Comparison of ENCODE assay signal across 19 mouse cellular contexts in the genomic region with DNA sequence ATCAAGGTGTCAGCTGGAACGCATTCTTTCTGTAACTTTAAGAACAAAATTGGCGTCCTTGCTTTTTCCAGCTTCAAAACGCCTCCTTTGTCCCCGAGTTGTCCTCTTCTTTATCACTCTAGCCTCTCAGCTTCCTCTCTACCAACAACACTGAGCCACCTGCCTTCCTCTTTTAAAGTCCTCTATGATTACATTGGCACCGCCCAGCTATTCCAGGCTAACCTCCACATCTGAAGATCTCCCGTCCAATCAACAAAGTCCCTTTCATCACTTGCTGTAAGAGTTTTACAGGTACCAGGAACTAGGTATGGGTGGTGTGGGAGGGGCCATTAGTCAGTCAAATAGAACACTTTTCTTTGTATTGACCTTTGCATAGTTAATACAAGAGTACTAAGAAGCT. TPM values are rescaled to one million over a fixed set of nuclear protein-coding genes. Genes with fewer than 3 reads are reported as not detected.
DNase-seq lines count a peak whose midpoint lies in the region; ATAC-seq and TF ChIP-seq lines count a peak whose summit lies in the region.
"Had no signal": no experiment of that assay in that cellular context is flagged by ENCODE, and none has a peak within 500 bp of the region (broad histone marks: within the 10 kb centered on the region; RNA-seq: fewer than 3 reads in every experiment).

No protein-coding gene starts in this region.

- no peak for TF ChIP-seq CTCF in thymus, adult 2 months (IDR thresholded peaks at IDR 0.05; ENCODE audit: borderline replicate concordance, control insufficient read depth, extremely low read depth, insufficient read depth, low read length, poor library complexity)

- H3K9ac ChIP-seq in intestine, embryonic 16.5 days (ENCODE audit: low read depth, low read length): no peak overlapping the region
- H3K9ac ChIP-seq: forebrain, embryonic 13.5 days; hindbrain, embryonic 13.5 days; lung, embryonic 15.5 days had no signal

- H3K4me1 ChIP-seq in heart, embryonic 10.5 days: peaks cover 30% of the 10 kb centered on the region
- peaks cover 4% of the 10 kb centered on the region; the same call in 1 of the 2 replicates for H3K4me1 ChIP-seq in intestine, embryonic 16.5 days (ENCODE audit: control insufficient read depth, insufficient read depth, low read length)
- peaks cover 2% of the 10 kb centered on the region for H3K4me1 ChIP-seq in thymus, adult 2 months (replicated peaks; ENCODE audit: control insufficient read depth, insufficient read depth, low read length)
- H3K4me1 ChIP-seq: hindbrain, embryonic 13.5 days; lung, embryonic 15.5 days; midbrain, embryonic 10.5 days had no signal

- H3K9me3 ChIP-seq in heart, embryonic 10.5 days: no peaks in the 10 kb centered on the region
- H3K9me3 ChIP-seq in intestine, embryonic 16.5 days (ENCODE audit: control insufficient read depth, low read length): no peaks in the 10 kb centered on the region
- H3K9me3 ChIP-seq: forebrain, embryonic 13.5 days; hindbrain, embryonic 13.5 days; limb, embryonic 10.5 days; lung, embryonic 15.5 days; midbrain, embryonic 10.5 days had no signal

- ATAC-seq in intestine, embryonic 16.5 days: peak; percentile 87
- ATAC-seq in megakaryocyte, adult 5-6 weeks (ENCODE audit: poor library complexity, severe bottlenecking): peak; percentile 33; the same call in 1 of the 2 replicates
- no peak for ATAC-seq in erythroblast, adult 5-6 weeks (replicated peaks; ENCODE audit: low FRiP score, poor library complexity, severe bottlenecking)
- ATAC-seq: forebrain, embryonic 13.5 days had no signal

- H3K4me2 ChIP-seq in intestine, embryonic 16.5 days (ENCODE audit: low read depth, low read length): peak overlapping the region; percentile 11; the same call in 1 of the 2 replicates
- H3K4me2 ChIP-seq: forebrain, embryonic 13.5 days; hindbrain, embryonic 13.5 days; lung, embryonic 15.5 days had no signal

- DNase-seq in heart, embryonic 10.5 days (ENCODE audit: low spot score): no peak
- no peak for DNase-seq in heart, postnatal 14 days
- peak; percentile 23 for DNase-seq in ES-CJ7 (ENCODE audit: low read depth, low spot score)
- DNase-seq in T-cell, adult 2 months (ENCODE audit: low spot score): no peak
- no peak for DNase-seq in thymus, adult 2 months
- DNase-seq: adrenal gland, adult 8-10 months; embryo, embryonic 11 days; kidney, adult 18-20 months; kidney, postnatal 36 days; right cerebral cortex, postnatal 4 days; thymus, postnatal 25 days had no signal

- no peak for TF ChIP-seq POLR2A in thymus, adult 2 months (IDR thresholded peaks at IDR 0.05; ENCODE audit: control insufficient read depth, extremely low read depth, insufficient read depth, low read length, poor library complexity)

- no peaks in the 10 kb centered on the region for H3K36me3 ChIP-seq in heart, embryonic 10.5 days
- H3K36me3 ChIP-seq in intestine, embryonic 16.5 days (ENCODE audit: control insufficient read depth, insufficient read depth, low read length): no peaks in the 10 kb centered on the region
- H3K36me3 ChIP-seq in thymus, adult 2 months (ENCODE audit: control insufficient read depth, insufficient read depth, low read length): no peaks in the 10 kb centered on the region
- H3K36me3 ChIP-seq: hindbrain, embryonic 13.5 days; limb, embryonic 10.5 days; lung, embryonic 15.5 days; midbrain, embryonic 10.5 days had no signal

- WGBS in heart, embryonic 10.5 days: 37% methylated on average over 6 of the region's 6 CpGs
- 48% methylated on average over 6 of the region's 6 CpGs for WGBS in intestine, embryonic 16.5 days
- WGBS in thymus, adult 2 months: 48% methylated on average over 6 of the region's 6 CpGs

- H3K27me3 ChIP-seq in heart, embryonic 10.5 days (ENCODE audit: insufficient read depth, poor library complexity, severe bottlenecking): no peaks in the 10 kb centered on the region
- no peaks in the 10 kb centered on the region for H3K27me3 ChIP-seq in intestine, embryonic 16.5 days (replicated peaks; ENCODE audit: control insufficient read depth, insufficient read depth, low read length)
- no peaks in the 10 kb centered on the region for H3K27me3 ChIP-seq in thymus, adult 2 months (ENCODE audit: control insufficient read depth, insufficient read depth, low read length)
- H3K27me3 ChIP-seq: forebrain, embryonic 13.5 days; hindbrain, embryonic 13.5 days; lung, embryonic 15.5 days had no signal

- H3K27ac ChIP-seq in heart, embryonic 10.5 days: 0 out of 2 replicates have a peak overlapping the region, but pooled peaks have one; percentile 12
- H3K27ac ChIP-seq in intestine, embryonic 16.5 days (ENCODE audit: low read length): no peak overlapping the region
- no peak overlapping the region for H3K27ac ChIP-seq in thymus, adult 2 months (ENCODE audit: control insufficient read depth, insufficient read depth, low read length)
- H3K27ac ChIP-seq: forebrain, embryonic 13.5 days; hindbrain, embryonic 13.5 days; limb, embryonic 10.5 days; lung, embryonic 15.5 days; midbrain, embryonic 10.5 days had no signal

- intact Hi-C loops in heart, postnatal 14 days (cut with DNase I): no loop called here

- no peak overlapping the region for H3K4me3 ChIP-seq in heart, embryonic 10.5 days
- no peak overlapping the region for H3K4me3 ChIP-seq in intestine, embryonic 16.5 days (ENCODE audit: low read length)
- H3K4me3 ChIP-seq in thymus, adult 2 months (ENCODE audit: control insufficient read depth, insufficient read depth, low read length): no peak overlapping the region
- H3K4me3 ChIP-seq: forebrain, embryonic 13.5 days; hindbrain, embryonic 13.5 days; limb, embryonic 10.5 days; lung, embryonic 15.5 days; midbrain, embryonic 10.5 days had no signal

RNA-seq across cellular contexts. Expression of a gene that starts 17.8 kb away (rescaled TPM):
- 21.7 and 26.0 TPM in 2 replicates for polyA plus RNA-seq in heart, embryonic 10.5 days (2016; fragmentation: Nextera tagmentation; extraction: Ambion mirVana)
- 10 to 100 TPM; 33.6 to 36.1 TPM for total RNA-seq in heart, postnatal 14 days (2021)
- polyA plus RNA-seq in intestine, embryonic 16.5 days (2015; fragmentation: Nextera tagmentation; extraction: Ambion mirVana): 30.2 and 30.4 TPM in 2 replicates
- total RNA-seq in megakaryocyte, adult 5-6 weeks (2015): 16.4 and 17.9 TPM in 2 replicates
- total RNA-seq in megakaryocyte, adult 5-6 weeks (2017): 21.1 and 26.0 TPM in 2 replicates
- 710 and 760 TPM in 2 replicates for total RNA-seq in erythroblast, adult 5-6 weeks (2015; ENCODE audit: low replicate concordance)
- 1,348 and 1,485 TPM in 2 replicates for total RNA-seq in erythroblast, adult 5-6 weeks (2017; ENCODE audit: low replicate concordance)
- polyA plus RNA-seq in thymus, adult 2 months (2012; rRNA removed): 16.3 and 17.2 TPM in 2 replicates

RNA-seq across cellular contexts. Expression of a gene that starts 27.7 kb away (rescaled TPM):
- polyA plus RNA-seq in heart, embryonic 10.5 days (2016; fragmentation: Nextera tagmentation; extraction: Ambion mirVana): 12.8 and 13.7 TPM in 2 replicates
- total RNA-seq in heart, postnatal 14 days (2021): 1 to 10 TPM; 7.8 to 7.9 TPM
- 13.4 and 17.1 TPM in 2 replicates for polyA plus RNA-seq in intestine, embryonic 16.5 days (2015; fragmentation: Nextera tagmentation; extraction: Ambion mirVana)
- 4.4 and 5.4 TPM in 2 replicates for total RNA-seq in megakaryocyte, adult 5-6 weeks (2015)
- 6.2 and 6.4 TPM in 2 replicates for total RNA-seq in megakaryocyte, adult 5-6 weeks (2017)
- total RNA-seq in erythroblast, adult 5-6 weeks (2015; ENCODE audit: low replicate concordance): 8.1 and 11.5 TPM in 2 replicates
- 17.7 and 18.5 TPM in 2 replicates for total RNA-seq in erythroblast, adult 5-6 weeks (2017; ENCODE audit: low replicate concordance)
- 8.0 and 9.4 TPM in 2 replicates for polyA plus RNA-seq in thymus, adult 2 months (2012; rRNA removed)

Comparison
In these comparisons a context has a peak if more than half of its experiments do, and no peak if none do; other contexts are left out.
1. RNA of a gene that starts 17.8 kb away (total RNA-seq): 710 to 1,485 TPM in erythroblast, adult 5-6 weeks; 33.6 to 36.1 TPM in heart, postnatal 14 days and 16.4 to 26.0 TPM in megakaryocyte, adult 5-6 weeks; every median in the first group is over 10 times any median in the second.